Mouse (Mus musculus): Measurements from ENCODE around the gene Ahsg. TPM values are rescaled to one million over a fixed set of nuclear protein-coding genes. Genes with fewer than 3 reads are reported as not detected.

Gene Ahsg
- polyA plus RNA-seq, 1 experiment from 2014 or later = 4.6 TPM

DNA sequence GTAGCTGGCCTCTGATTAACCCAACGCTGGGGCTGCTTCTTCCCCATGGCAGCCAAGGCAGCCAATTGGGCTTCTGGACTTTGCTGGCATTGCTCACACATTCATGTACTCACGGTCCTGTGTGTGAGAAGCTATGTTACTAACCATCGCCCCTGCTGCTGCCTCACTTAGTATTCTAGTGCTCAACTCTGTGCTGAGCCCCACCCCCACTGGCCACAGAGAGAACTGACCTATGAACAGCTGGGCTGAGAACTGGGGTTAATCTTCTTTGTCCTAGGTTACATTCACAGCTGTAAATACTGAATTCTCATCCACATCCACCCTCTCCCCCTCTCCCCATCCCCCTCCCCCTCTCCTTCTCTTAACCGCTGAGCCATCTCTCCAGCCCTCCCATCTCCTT lies 2.2 kb upstream of the Ahsg start:
- H3K27me3 ChIP-seq (ENCODE audit: control insufficient read depth, insufficient read depth, low read length) = no peaks in the 10 kb centered on the region
- no peak overlapping the region for H3K4me2 ChIP-seq (ENCODE audit: low read length)
- no peak overlapping the region for H3K9ac ChIP-seq (ENCODE audit: low read length)
- peaks cover 0 to 3% of the 10 kb centered on the region in 2 experiments; a peak in 2 of 4 replicates for H3K4me1 ChIP-seq (ENCODE audit: control insufficient read depth in 2 of 2, insufficient read depth in 2 of 2, low read length in 2 of 2)
- no peaks in the 10 kb centered on the region for H3K36me3 ChIP-seq (ENCODE audit: control insufficient read depth, insufficient read depth, low read length)
- no peaks in the 10 kb centered on the region for H3K9me3 ChIP-seq (ENCODE audit: control insufficient read depth, low read length)
- ATAC-seq (ENCODE audit: insufficient number of reproducible peaks, insufficient read depth, low FRiP score, low read depth) = no peak
- WGBS = 72% methylated on average over 4 of the region's 4 CpGs
- no peak overlapping the region for H3K27ac ChIP-seq (replicated peaks in 1 of 2; ENCODE audit: control insufficient read depth in 1 of 2, insufficient read depth in 1 of 2, low read depth in 2 of 2, low read length in 2 of 2)
- no peak overlapping the region for H3K4me3 ChIP-seq (ENCODE audit: control insufficient read depth in 1 of 2, insufficient read depth in 1 of 2, low read depth in 1 of 2, low read length in 2 of 2)

DNA sequence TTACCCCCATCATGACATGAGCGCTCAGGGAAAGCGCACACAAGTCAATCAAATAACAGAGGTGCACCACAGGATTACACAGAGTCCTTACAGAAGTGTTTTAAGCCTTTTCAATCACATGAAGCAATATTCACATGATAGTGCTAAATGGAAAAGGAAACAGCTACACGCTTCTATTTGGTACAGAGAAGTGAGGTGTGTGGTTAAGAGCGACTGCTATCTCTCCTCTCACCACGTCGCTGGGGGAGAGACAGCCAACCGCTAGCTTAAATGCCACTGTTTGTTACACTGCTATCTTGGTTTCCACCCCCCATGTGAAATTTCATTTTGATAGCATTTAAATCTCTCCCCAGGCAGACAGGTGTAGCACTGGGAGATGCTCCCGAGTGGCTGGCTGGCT lies 1.4 kb upstream of the Ahsg start:
- ATAC-seq (ENCODE audit: insufficient number of reproducible peaks, insufficient read depth, low FRiP score, low read depth) = no peak
- H3K27me3 ChIP-seq (ENCODE audit: control insufficient read depth, insufficient read depth, low read length) = no peaks in the 10 kb centered on the region
- H3K4me3 ChIP-seq (ENCODE audit: control insufficient read depth in 1 of 2, insufficient read depth in 1 of 2, low read depth in 1 of 2, low read length in 2 of 2) = no peak overlapping the region
- no peaks in the 10 kb centered on the region for H3K9me3 ChIP-seq (ENCODE audit: control insufficient read depth, low read length)
- H3K27ac ChIP-seq (replicated peaks in 1 of 2; ENCODE audit: control insufficient read depth in 1 of 2, insufficient read depth in 1 of 2, low read depth in 2 of 2, low read length in 2 of 2) = no peak overlapping the region
- WGBS = 63% methylated on average over 8 of the region's 8 CpGs
- H3K9ac ChIP-seq (ENCODE audit: low read length) = no peak overlapping the region
- peaks cover 0 to 3% of the 10 kb centered on the region in 2 experiments; a peak in 2 of 4 replicates for H3K4me1 ChIP-seq (ENCODE audit: control insufficient read depth in 2 of 2, insufficient read depth in 2 of 2, low read length in 2 of 2)
- H3K4me2 ChIP-seq (ENCODE audit: low read length) = no peak overlapping the region
- H3K36me3 ChIP-seq (ENCODE audit: control insufficient read depth, insufficient read depth, low read length) = no peaks in the 10 kb centered on the region

DNA sequence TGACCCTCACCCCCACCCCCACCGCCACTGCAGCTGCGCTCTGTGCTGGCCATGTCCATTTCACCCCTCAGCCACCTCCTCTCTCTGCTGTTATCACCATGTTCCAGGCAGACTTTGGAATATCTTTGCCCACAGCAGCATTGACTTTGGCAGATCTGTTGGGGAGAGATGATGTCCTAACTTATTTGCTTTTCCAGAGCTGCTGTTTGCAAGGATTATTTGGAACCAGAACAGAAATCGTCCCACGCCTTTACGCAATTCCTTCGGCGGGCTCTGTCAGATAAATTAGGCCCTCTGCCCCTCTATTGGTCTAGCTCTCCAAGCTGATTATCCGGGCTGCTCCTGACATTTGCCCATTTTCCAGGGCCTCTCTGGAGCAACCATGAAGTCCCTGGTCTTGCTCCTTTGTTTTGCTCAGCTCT lies 667 bp downstream of the Ahsg start:
- H3K4me1 ChIP-seq (ENCODE audit: control insufficient read depth in 2 of 2, insufficient read depth in 2 of 2, low read length in 2 of 2) = no peaks in the 10 kb centered on the region
- no peak for ATAC-seq (ENCODE audit: insufficient number of reproducible peaks, insufficient read depth, low FRiP score, low read depth)
- no peaks in the 10 kb centered on the region for H3K27me3 ChIP-seq (ENCODE audit: control insufficient read depth, insufficient read depth, low read length)
- no peaks in the 10 kb centered on the region for H3K9me3 ChIP-seq (ENCODE audit: control insufficient read depth, low read length)
- H3K36me3 ChIP-seq (ENCODE audit: control insufficient read depth, insufficient read depth, low read length) = no peaks in the 10 kb centered on the region
- 75% methylated on average over 8 of the region's 8 CpGs for WGBS
- H3K4me3 ChIP-seq (ENCODE audit: control insufficient read depth in 1 of 2, insufficient read depth in 1 of 2, low read depth in 1 of 2, low read length in 2 of 2) = no peak overlapping the region
- no peak overlapping the region for H3K9ac ChIP-seq (ENCODE audit: low read length)
- H3K27ac ChIP-seq (replicated peaks in 1 of 2; ENCODE audit: control insufficient read depth in 1 of 2, insufficient read depth in 1 of 2, low read depth in 2 of 2, low read length in 2 of 2) = no peak overlapping the region
- no peak overlapping the region for H3K4me2 ChIP-seq (ENCODE audit: low read length)

DNA sequence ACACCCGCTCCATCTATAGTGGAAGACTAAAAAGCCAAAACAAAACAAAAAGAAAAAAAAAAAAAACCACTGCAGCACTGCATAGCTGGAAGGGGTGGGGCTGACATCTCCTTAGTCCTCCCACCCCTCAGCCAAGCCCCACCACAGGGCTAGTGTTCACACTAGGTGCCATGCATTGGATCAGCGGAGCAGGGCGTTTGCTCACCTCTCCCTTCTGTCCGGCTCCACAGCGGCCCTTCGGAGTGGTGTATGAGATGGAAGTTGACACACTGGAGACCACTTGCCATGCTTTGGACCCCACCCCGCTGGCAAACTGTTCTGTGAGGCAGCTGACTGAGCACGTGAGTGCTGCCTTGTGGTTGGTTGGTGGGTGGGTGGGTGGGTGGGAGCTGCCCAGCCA lies 3.0 kb downstream of the Ahsg start:
- Histone ChIP-seq H3K4me1 (ENCODE audit: control insufficient read depth in 2 of 2, insufficient read depth in 2 of 2, low read length in 2 of 2) (no peaks in the 10 kb centered on the region), H3K27me3 (ENCODE audit: control insufficient read depth, insufficient read depth, low read length) (no peaks in the 10 kb centered on the region), H3K9ac (ENCODE audit: low read length) (no peak overlapping the region), H3K27ac (replicated peaks in 1 of 2; ENCODE audit: control insufficient read depth in 1 of 2, insufficient read depth in 1 of 2, low read depth in 2 of 2, low read length in 2 of 2) (no peak overlapping the region), H3K9me3 (ENCODE audit: control insufficient read depth, low read length) (no peaks in the 10 kb centered on the region), H3K36me3 (ENCODE audit: control insufficient read depth, insufficient read depth, low read length) (no peaks in the 10 kb centered on the region), H3K4me2 (ENCODE audit: low read length) (no peak overlapping the region), H3K4me3 (ENCODE audit: control insufficient read depth in 1 of 2, insufficient read depth in 1 of 2, low read depth in 1 of 2, low read length in 2 of 2) (no peak overlapping the region)
- 79% methylated on average over 7 of the region's 8 CpGs for WGBS
- no peak for ATAC-seq (ENCODE audit: insufficient number of reproducible peaks, insufficient read depth, low FRiP score, low read depth)

DNA sequence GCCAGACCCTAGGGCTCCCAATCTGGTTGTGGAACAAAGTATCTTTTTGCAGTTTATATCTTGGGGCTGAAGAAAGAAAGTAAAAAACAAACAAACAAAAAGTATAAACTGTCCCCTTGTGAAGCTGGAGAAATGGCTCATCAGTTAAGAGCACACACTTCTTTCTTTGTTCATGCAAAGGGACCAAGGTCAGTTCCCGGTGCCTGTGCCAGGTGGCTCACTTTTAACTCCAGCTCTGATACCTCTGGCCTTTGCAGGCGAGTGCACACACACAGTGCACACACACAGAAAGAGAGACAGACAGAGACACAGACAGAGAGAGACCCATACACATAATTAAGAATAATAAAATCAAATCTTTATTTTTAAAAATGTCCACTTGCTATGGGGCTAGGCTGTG lies 5.5 kb downstream of the Ahsg start:
- no peak overlapping the region for H3K4me3 ChIP-seq (ENCODE audit: control insufficient read depth in 1 of 2, insufficient read depth in 1 of 2, low read depth in 1 of 2, low read length in 2 of 2)
- no peaks in the 10 kb centered on the region for H3K4me1 ChIP-seq (ENCODE audit: control insufficient read depth in 2 of 2, insufficient read depth in 2 of 2, low read length in 2 of 2)
- no peak overlapping the region for H3K4me2 ChIP-seq (ENCODE audit: low read length)
- no peak overlapping the region for H3K27ac ChIP-seq (replicated peaks in 1 of 2; ENCODE audit: control insufficient read depth in 1 of 2, insufficient read depth in 1 of 2, low read depth in 2 of 2, low read length in 2 of 2)
- ATAC-seq (ENCODE audit: insufficient number of reproducible peaks, insufficient read depth, low FRiP score, low read depth) = no peak
- H3K27me3 ChIP-seq (ENCODE audit: control insufficient read depth, insufficient read depth, low read length) = no peaks in the 10 kb centered on the region
- 61% methylated on average over 2 of the region's 2 CpGs for WGBS
- no peaks in the 10 kb centered on the region for H3K36me3 ChIP-seq (ENCODE audit: control insufficient read depth, insufficient read depth, low read length)
- H3K9ac ChIP-seq (ENCODE audit: low read length) = no peak overlapping the region
- H3K9me3 ChIP-seq (ENCODE audit: control insufficient read depth, low read length) = no peaks in the 10 kb centered on the region

DNA sequence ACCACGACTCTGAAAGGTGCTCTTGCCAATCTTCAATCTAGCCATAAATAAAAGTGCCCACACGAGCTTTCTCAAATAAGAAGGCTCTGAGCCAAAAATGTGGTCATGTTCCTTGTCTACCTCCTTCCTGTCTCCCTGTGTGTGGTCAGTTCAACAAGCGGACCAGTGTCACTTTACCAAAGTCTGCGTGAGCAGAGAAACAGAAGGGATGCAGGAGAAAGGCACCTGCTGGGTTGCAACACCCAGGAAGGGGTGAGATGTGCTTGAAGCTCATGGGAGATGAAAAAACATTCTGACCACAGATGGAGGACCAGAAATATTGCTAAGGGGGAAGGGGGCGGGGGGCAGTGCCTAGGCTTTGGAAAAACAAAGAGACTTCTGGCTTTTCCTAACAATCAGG lies 8.3 kb downstream of the Ahsg start:
- H3K4me3 ChIP-seq (ENCODE audit: control insufficient read depth in 1 of 2, insufficient read depth in 1 of 2, low read depth in 1 of 2, low read length in 2 of 2) = no peak overlapping the region
- H3K9ac ChIP-seq (ENCODE audit: low read length) = no peak overlapping the region
- no peak overlapping the region for H3K4me2 ChIP-seq (ENCODE audit: low read length)
- H3K27me3 ChIP-seq (ENCODE audit: control insufficient read depth, insufficient read depth, low read length) = no peaks in the 10 kb centered on the region
- H3K9me3 ChIP-seq (ENCODE audit: control insufficient read depth, low read length) = no peaks in the 10 kb centered on the region
- no peak for ATAC-seq (ENCODE audit: insufficient number of reproducible peaks, insufficient read depth, low FRiP score, low read depth)
- whole genome bisulfite sequencing = 58% methylated on average over 5 of the region's 5 CpGs
- no peaks in the 10 kb centered on the region for H3K4me1 ChIP-seq (ENCODE audit: control insufficient read depth in 2 of 2, insufficient read depth in 2 of 2, low read length in 2 of 2)
- no peak overlapping the region for H3K27ac ChIP-seq (replicated peaks in 1 of 2; ENCODE audit: control insufficient read depth in 1 of 2, insufficient read depth in 1 of 2, low read depth in 2 of 2, low read length in 2 of 2)
- H3K36me3 ChIP-seq (ENCODE audit: control insufficient read depth, insufficient read depth, low read length) = no peaks in the 10 kb centered on the region

DNA sequence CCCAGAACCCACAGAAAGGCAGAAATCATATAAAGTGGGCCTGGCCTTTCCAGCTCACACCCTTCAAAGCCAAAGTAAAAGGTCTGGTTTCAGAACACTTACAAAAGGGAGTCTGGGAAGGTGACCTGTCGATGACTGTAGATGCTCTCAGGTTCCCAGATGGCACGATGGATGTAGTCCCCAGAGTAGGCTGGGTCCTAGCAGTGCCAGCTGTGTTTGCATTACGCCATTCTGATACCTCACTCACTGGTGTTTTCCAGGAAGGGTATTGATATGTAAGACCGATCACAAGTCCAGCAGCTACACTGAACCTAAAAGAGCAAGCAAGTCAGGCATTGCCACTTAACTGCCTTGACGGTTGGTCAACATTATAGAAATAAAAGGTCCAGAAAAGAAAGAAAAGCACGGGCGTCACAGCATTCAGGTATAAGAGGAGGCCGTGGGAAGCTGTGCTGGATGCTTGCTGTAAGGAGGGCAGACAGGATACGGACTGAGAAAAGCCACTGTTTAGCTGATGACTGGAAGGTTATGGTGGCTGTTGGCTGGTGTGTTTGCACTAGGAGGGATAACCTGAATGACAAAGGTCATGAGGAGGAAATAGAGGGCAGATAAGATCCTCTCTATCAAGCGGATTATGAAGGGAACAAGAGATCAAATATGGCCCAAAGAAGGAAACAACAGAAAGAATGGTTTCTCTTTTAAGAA lies 8.9 kb downstream of the Ahsg start:
- WGBS = 77% methylated on average over 10 of the region's 10 CpGs
- no peaks in the 10 kb centered on the region for H3K4me1 ChIP-seq (ENCODE audit: control insufficient read depth in 2 of 2, insufficient read depth in 2 of 2, low read length in 2 of 2)
- no peaks in the 10 kb centered on the region for H3K36me3 ChIP-seq (ENCODE audit: control insufficient read depth, insufficient read depth, low read length)
- no peak overlapping the region for H3K27ac ChIP-seq (replicated peaks in 1 of 2; ENCODE audit: control insufficient read depth in 1 of 2, insufficient read depth in 1 of 2, low read depth in 2 of 2, low read length in 2 of 2)
- H3K4me3 ChIP-seq (ENCODE audit: control insufficient read depth in 1 of 2, insufficient read depth in 1 of 2, low read depth in 1 of 2, low read length in 2 of 2) = no peak overlapping the region
- no peaks in the 10 kb centered on the region for H3K9me3 ChIP-seq (ENCODE audit: control insufficient read depth, low read length)
- H3K27me3 ChIP-seq (ENCODE audit: control insufficient read depth, insufficient read depth, low read length) = no peaks in the 10 kb centered on the region
- ATAC-seq (ENCODE audit: insufficient number of reproducible peaks, insufficient read depth, low FRiP score, low read depth) = no peak
- H3K9ac ChIP-seq (ENCODE audit: low read length) = no peak overlapping the region
- no peak overlapping the region for H3K4me2 ChIP-seq (ENCODE audit: low read length)

DNA sequence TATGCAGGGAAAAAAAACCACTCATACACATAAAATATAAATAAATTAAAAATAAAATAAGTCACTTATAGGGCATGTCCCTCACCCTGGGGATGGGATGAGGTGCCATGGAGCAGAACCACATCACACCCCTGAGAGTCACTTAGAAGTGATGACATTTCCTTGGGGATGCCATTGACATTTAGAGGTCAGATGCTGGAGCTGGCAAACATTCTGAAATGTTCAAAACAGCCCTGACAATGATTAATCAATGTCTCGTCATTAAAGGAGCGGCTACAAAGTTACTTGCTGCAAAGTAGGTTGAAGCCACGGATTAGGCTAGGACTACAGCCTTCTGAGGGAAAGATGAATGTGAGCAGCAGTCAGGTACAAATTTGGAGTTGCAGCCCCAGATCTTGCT lies 10.2 kb downstream of the Ahsg start:
- H3K4me2 ChIP-seq (ENCODE audit: low read length) = no peak overlapping the region
- no peaks in the 10 kb centered on the region for H3K4me1 ChIP-seq (ENCODE audit: control insufficient read depth in 2 of 2, insufficient read depth in 2 of 2, low read length in 2 of 2)
- no peak overlapping the region for H3K27ac ChIP-seq (replicated peaks in 1 of 2; ENCODE audit: control insufficient read depth in 1 of 2, insufficient read depth in 1 of 2, low read depth in 2 of 2, low read length in 2 of 2)
- H3K9me3 ChIP-seq (ENCODE audit: control insufficient read depth, low read length) = no peaks in the 10 kb centered on the region
- WGBS = 75% methylated on average over 3 of the region's 3 CpGs
- no peaks in the 10 kb centered on the region for H3K27me3 ChIP-seq (ENCODE audit: control insufficient read depth, insufficient read depth, low read length)
- no peaks in the 10 kb centered on the region for H3K36me3 ChIP-seq (ENCODE audit: control insufficient read depth, insufficient read depth, low read length)
- no peak overlapping the region for H3K4me3 ChIP-seq (ENCODE audit: control insufficient read depth in 1 of 2, insufficient read depth in 1 of 2, low read depth in 1 of 2, low read length in 2 of 2)
- no peak overlapping the region for H3K9ac ChIP-seq (ENCODE audit: low read length)
- ATAC-seq (ENCODE audit: insufficient number of reproducible peaks, insufficient read depth, low FRiP score, low read depth) = no peak
